Mouse (Mus musculus): ENCODE data around the gene Myo1d.

Myo1d gene

GRCm38 (mm10) chr11:80613534-80613933, 166.3 kb downstream of the Myo1d start:
- no peak for DNase-seq

- DNase-seq = peak; percentile 79 to 80
These were observed 177.0 kb downstream of the Myo1d start for GRCm38 (mm10) chr11:80602707-80603441.

GRCm38 (mm10) chr11:80602041-80602458, 177.8 kb downstream of the Myo1d start:
- peak; percentile 74 to 81 for DNase-seq

GRCm38 (mm10) chr11:80601040-80601864, 178.6 kb downstream of the Myo1d start:
- DNase-seq = peak; percentile 33 to 38

- DNase-seq = no peak
These were observed 184.3 kb downstream of the Myo1d start for GRCm38 (mm10) chr11:80595482-80595881.

GRCm38 (mm10) chr11:80589387-80589786, 190.4 kb downstream of the Myo1d start:
- DNase-seq = no peak

GRCm38 (mm10) chr11:80585761-80586160, 194.1 kb downstream of the Myo1d start:
- DNase-seq = peak; percentile 74 to 79

GRCm38 (mm10) chr11:80585211-80585610, 194.6 kb downstream of the Myo1d start:
- no peak for DNase-seq

GRCm38 (mm10) chr11:80580494-80580893, 199.3 kb downstream of the Myo1d start:
- DNase-seq = no peak

- peak; percentile 98 to 99 for DNase-seq
These were observed 201.8 kb downstream of the Myo1d start for GRCm38 (mm10) chr11:80577747-80578640.

- DNase-seq = no peak
These were observed 204.0 kb downstream of the Myo1d start for GRCm38 (mm10) chr11:80575794-80576193.

GRCm38 (mm10) chr11:80566286-80566685, 213.5 kb downstream of the Myo1d start:
- DNase-seq = peak in 1 of 2 experiments; percentile 19

GRCm38 (mm10) chr11:80564975-80565965, 214.6 kb downstream of the Myo1d start:
- peak; percentile 82 to 86 for DNase-seq

GRCm38 (mm10) chr11:80562479-80562878, 217.3 kb downstream of the Myo1d start:
- DNase-seq = peak; percentile 77 to 79

- DNase-seq = peak in 1 of 2 experiments; percentile 24
These were observed 219.1 kb downstream of the Myo1d start for GRCm38 (mm10) chr11:80560770-80561169.

- DNase-seq = no peak
These were observed 224.4 kb downstream of the Myo1d start for GRCm38 (mm10) chr11:80555416-80555815.

- no peak for DNase-seq
These were observed 226.8 kb downstream of the Myo1d start for GRCm38 (mm10) chr11:80553046-80553445.

- peak; percentile 69 to 71 for DNase-seq
These were observed 228.2 kb downstream of the Myo1d start for GRCm38 (mm10) chr11:80551634-80552033.

- peak; percentile 87 to 91 for DNase-seq
These were observed 229.6 kb downstream of the Myo1d start for GRCm38 (mm10) chr11:80550264-80550663.

- DNase-seq = peak in 1 of 2 experiments; percentile 20
These were observed 230.0 kb downstream of the Myo1d start for GRCm38 (mm10) chr11:80549854-80550253.

- DNase-seq = no peak
These were observed 233.6 kb downstream of the Myo1d start for GRCm38 (mm10) chr11:80546233-80546632.
